Mouse (Mus musculus) limb, embryonic 11.5 days (tissue): ENCODE data around the gene Camta2. TPM values are rescaled to one million over a fixed set of nuclear protein-coding genes. Genes with fewer than 3 reads are reported as not detected.

Source experiments
- ATAC-seq: fragments of 200-750 bp; cut with Nextera tagmentation; 2 replicates; pipeline ENCODE4 v1.8.0; 2017; ENCODE audit warnings: low read depth; ENCODE audit not compliant: insufficient number of reproducible peaks, low FRiP score, low TSS enrichment
- DNase-seq: peaks from one replicate; pipeline ENCODE4 v3.0.0-alpha.2; 2015; ENCODE audit warnings: low spot score
- H3K27ac ChIP-seq: fragments of 300-500 bp; sonication (generic); replicated peaks from 2 replicates; pipeline ENCODE4 v1.5.1; 2014; ENCODE audit warnings: low read depth, mild to moderate bottlenecking, low read length
- H3K27me3 ChIP-seq: fragments of 300-500 bp; sonication (generic); 2 replicates; pipeline ENCODE4 v1.6.1; 2014; ENCODE audit warnings: mild to moderate bottlenecking, low read length, mixed read lengths; ENCODE audit not compliant: control insufficient read depth, insufficient read depth
- H3K36me3 ChIP-seq: fragments of 300-500 bp; sonication (generic); 2 replicates; pipeline ENCODE4 v1.6.1; 2014; ENCODE audit warnings: mild to moderate bottlenecking, low read length, moderate library complexity, mixed read lengths; ENCODE audit not compliant: control insufficient read depth, insufficient read depth
- H3K4me1 ChIP-seq: fragments of 300-500 bp; sonication (generic); 2 replicates; pipeline ENCODE4 v1.6.1; 2014; ENCODE audit warnings: low read length, mixed read lengths; ENCODE audit not compliant: control insufficient read depth, insufficient read depth
- H3K4me2 ChIP-seq: fragments of 300-500 bp; sonication (generic); 2 replicates; pipeline ENCODE4 v1.6.1; 2014; ENCODE audit warnings: low read depth, mild to moderate bottlenecking, moderate library complexity; ENCODE audit not compliant: severe bottlenecking
- H3K4me3 ChIP-seq: fragments of 300-500 bp; sonication (generic); 2 replicates; pipeline ENCODE4 v1.5.1; 2014; ENCODE audit warnings: low read depth, low read length
- H3K9ac ChIP-seq: fragments of 300-500 bp; sonication (generic); 2 replicates; pipeline ENCODE4 v1.6.1; 2014; ENCODE audit warnings: mild to moderate bottlenecking, low read length
- H3K9me3 ChIP-seq: fragments of 300-500 bp; sonication (generic); 2 replicates; pipeline ENCODE4 v1.6.1; 2016; ENCODE audit warnings: low read length; ENCODE audit not compliant: control insufficient read depth
- WGBS: fragments of 180-500 bp; shearing (Covaris S2); extraction: QIAGEN DNeasy Blood & Tissue Kit; methylation state at CpG from one replicate; pipeline ENCODE4 v1.1.7; 2014; 5-methylcytosine and 5-hydroxymethylcytosine counted together
- polyA plus RNA-seq: library from polyadenylated mRNA; unstranded; fragments of >200 nt; fragmentation: Nextera tagmentation; extraction: Ambion mirVana; gene quantifications from 2 replicates; pipeline ENCODE4 v1.2.1, GENCODE M21; 2014

Camta2 gene
- polyA plus RNA-seq, 1 experiment from 2014 or later, result 8.2 TPM

DNA sequence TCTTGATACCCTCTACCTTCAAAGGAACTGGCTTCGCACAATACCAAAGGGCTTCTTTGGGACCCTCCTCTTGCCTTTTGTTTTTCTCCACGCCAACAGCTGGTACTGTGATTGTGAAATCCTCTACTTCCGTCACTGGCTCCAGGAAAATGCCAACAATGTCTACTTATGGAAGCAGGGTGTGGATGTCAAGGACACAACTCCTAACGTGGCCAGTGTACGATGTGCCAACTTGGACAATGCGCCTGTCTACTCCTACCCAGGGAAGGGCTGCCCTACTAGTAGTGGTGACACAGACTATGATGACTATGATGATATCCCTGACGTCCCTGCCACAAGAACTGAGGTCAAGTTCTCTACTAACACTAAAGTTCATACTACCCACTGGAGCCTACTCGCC is 47.9 kb downstream of the Camta2 start:
- no peak overlapping the region for H3K4me3 ChIP-seq
- H3K27ac ChIP-seq, result no peak overlapping the region
- ATAC-seq (no peak), DNase-seq (no peak)
- H3K36me3 ChIP-seq, result peaks cover 9% of the 10 kb centered on the region
- no peaks in the 10 kb centered on the region for H3K27me3 ChIP-seq
- H3K4me2 ChIP-seq, result no peak overlapping the region
- H3K9ac ChIP-seq, result no peak overlapping the region
- no peaks in the 10 kb centered on the region for H3K4me1 ChIP-seq
- H3K9me3 ChIP-seq, result no peaks in the 10 kb centered on the region
- 90% methylated on average over 8 of the region's 8 CpGs for WGBS

DNA sequence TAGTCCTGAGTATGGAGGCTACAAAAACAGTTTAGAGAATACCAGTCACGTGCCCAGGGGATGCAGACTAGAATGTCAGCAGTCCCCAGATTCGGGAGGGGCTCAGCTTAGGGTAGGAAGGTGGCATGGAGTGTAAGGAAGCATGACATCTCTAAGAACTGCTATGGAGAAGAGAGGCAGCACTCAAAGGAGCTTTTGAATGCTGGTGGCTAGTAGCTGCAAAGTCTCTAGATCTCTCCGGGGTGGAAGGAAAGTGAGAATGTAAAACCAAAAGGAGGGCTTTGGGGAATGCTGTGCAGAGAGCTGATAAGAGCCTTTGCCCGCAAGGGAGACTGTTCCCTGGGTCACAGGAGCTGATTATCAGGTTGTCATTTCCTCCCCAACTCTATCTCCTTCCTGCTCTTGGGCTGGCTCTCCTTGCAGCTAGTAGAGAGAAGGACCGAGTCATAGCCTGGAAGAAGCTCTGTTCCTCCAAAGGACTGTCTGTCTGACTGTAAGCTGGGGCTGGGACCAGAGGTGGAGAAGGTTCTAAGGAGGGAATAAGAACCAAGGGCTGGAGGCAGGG is 49.1 kb downstream of the Camta2 start, which contains the start of gene Gp1ba:
TSS of gene Gp1ba (plus strand) at position 409 of the 565 bp plus-strand sequence.
- Histone ChIP-seq H3K9me3 (no peaks in the 10 kb centered on the region), H3K4me1 (no peaks in the 10 kb centered on the region), H3K27me3 (no peaks in the 10 kb centered on the region), H3K36me3 (no peaks in the 10 kb centered on the region), H3K27ac (no peak within 1 kb of the TSS), H3K9ac (no peak within 1 kb of the TSS), H3K4me3 (no peak within 1 kb of the TSS), H3K4me2 (no peak within 1 kb of the TSS)
- no peak for ATAC-seq
- WGBS, result 47% methylated on average over 5 of the region's 5 CpGs
- no peak for DNase-seq

DNA sequence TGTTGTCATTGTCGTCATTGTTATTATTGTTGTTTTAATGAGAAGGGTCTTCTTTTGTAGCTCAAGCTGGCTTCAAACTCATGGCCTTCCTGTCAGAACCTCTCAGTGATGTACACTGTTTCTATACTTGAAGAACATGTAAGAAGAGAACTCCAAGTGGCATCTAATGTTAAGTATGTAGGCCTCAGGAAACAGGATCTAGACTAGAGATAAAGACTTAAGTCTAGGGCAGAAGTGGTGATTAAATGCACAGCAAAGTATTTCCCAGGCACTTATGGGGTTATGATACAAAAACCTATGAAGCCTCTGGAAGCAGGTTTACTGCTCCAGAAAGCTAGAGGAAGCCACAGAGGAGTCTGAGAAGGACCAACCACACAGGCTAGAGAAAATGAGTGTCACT is 49.6 kb downstream of the Camta2 start:
- H3K9ac ChIP-seq, result no peak overlapping the region
- DNase-seq (no peak), ATAC-seq (no peak)
- H3K4me3 ChIP-seq, result no peak overlapping the region
- H3K4me1 ChIP-seq, result no peaks in the 10 kb centered on the region
- H3K4me2 ChIP-seq, result no peak overlapping the region
- no peak overlapping the region for H3K27ac ChIP-seq
- no peaks in the 10 kb centered on the region for H3K36me3 ChIP-seq
- no peaks in the 10 kb centered on the region for H3K27me3 ChIP-seq
- 89% methylated on average over 1 of the region's 1 CpGs for WGBS
- H3K9me3 ChIP-seq, result no peaks in the 10 kb centered on the region

DNA sequence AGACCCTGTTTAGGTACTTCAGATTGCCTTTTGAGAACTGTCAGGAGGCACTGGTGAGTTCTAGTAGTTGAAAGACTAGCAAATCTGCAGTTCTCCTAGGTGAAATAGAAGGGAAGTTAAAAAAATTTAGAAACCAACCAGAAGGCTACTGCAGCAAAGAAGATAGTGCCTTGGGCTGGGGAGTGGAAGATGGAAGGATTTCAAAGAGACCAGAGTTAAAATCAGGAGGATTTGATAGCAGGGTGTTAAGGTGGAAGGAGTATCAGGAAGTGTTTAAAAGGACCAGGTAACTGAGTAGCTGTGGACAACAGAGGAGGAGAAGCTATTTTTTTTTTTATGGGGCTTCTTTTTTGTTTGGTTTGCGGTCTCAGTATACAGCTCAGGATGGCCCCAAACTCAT is 50.1 kb downstream of the Camta2 start:
- no peaks in the 10 kb centered on the region for H3K9me3 ChIP-seq
- ATAC-seq, result no peak

DNA sequence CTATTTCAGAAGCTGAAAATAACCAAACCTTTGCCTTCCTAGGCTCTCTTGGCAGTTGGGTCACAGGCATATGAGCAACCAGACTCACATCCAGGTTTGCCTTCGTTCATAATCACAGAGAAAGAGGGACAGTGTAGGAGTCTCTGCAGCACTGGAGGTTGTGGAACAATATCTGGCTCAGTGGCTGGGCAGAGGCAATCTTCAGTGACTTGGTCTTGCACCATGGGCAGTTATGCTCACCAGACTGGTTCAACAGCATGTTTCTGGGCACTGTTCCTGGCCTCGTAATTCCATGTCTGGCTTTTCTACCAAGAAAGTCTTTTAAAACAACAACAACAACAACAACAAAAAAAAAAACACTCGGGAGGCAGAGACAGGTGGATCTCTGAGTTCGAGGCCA is 52.3 kb downstream of the Camta2 start:
- H3K27ac ChIP-seq, result no peak overlapping the region
- H3K9me3 ChIP-seq, result no peaks in the 10 kb centered on the region
- H3K4me3 ChIP-seq, result no peak overlapping the region
- H3K27me3 ChIP-seq, result no peaks in the 10 kb centered on the region
- H3K36me3 ChIP-seq, result no peaks in the 10 kb centered on the region
- H3K4me1 ChIP-seq, result no peaks in the 10 kb centered on the region
- no peak for DNase-seq
- no peak for ATAC-seq
- 85% methylated on average over 4 of the region's 4 CpGs for whole genome bisulfite sequencing
- no peak overlapping the region for H3K9ac ChIP-seq
- no peak overlapping the region for H3K4me2 ChIP-seq

More for the DNA sequence above, 50.1 kb downstream of the Camta2 start:
- Histone ChIP-seq H3K27me3 (no peaks in the 10 kb centered on the region), H3K9ac (no peak overlapping the region), H3K27ac (no peak overlapping the region), H3K36me3 (no peaks in the 10 kb centered on the region), H3K4me2 (no peak overlapping the region), H3K4me3 (no peak overlapping the region), H3K4me1 (no peaks in the 10 kb centered on the region)
- no peak for DNase-seq
- whole genome bisulfite sequencing, result 79% methylated on average over 1 of the region's 1 CpGs

DNA sequence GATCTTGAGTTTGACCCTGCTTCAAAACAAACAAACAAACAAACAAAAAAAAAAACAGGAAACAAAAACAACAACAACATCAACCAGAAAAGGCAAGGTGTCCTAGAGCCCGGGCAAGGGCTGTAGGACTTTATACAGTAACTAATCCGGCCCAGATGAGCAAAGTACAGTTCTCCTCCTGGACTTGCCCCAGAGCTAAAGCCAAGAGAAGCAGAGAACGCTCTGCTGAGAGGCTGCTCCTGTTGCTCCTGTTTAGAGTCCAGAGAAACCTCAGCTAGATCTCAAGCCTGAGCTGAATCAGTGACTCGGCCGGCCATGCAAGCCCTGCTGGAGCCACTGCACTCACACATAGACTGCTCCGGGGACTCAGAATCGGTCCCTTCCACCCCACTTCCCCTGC is 57.8 kb downstream of the Camta2 start:
- no peak for DNase-seq
- WGBS, result 69% methylated on average over 7 of the region's 7 CpGs
- H3K4me2 ChIP-seq, result no peak overlapping the region
- H3K4me3 ChIP-seq, result no peak overlapping the region
- no peak overlapping the region for H3K27ac ChIP-seq
- no peaks in the 10 kb centered on the region for H3K9me3 ChIP-seq
- ATAC-seq, result no peak
- H3K27me3 ChIP-seq, result no peaks in the 10 kb centered on the region
- no peaks in the 10 kb centered on the region for H3K36me3 ChIP-seq
- H3K4me1 ChIP-seq, result no peaks in the 10 kb centered on the region
- H3K9ac ChIP-seq, result no peak overlapping the region

DNA sequence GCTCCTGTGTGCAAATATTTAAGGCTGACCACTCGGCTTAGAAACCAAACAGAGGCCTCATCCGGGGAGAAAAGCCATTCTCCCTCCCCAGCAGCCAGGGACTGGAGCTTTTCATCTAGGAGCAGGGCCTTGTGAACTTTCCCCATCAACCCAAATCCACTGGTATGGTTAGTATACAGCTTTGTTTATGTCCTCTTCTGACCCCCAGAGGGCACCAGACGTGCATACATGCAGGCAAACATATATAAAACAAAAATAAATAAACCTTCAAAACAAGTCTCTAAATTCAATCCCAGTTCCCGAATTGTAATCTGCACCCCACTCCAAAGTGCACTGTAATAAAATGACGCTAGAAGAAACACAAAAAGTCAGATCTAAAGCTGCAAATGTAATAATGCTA is 58.3 kb downstream of the Camta2 start:
- Histone ChIP-seq H3K9ac (no peak overlapping the region), H3K27ac (no peak overlapping the region), H3K4me3 (no peak overlapping the region), H3K27me3 (no peaks in the 10 kb centered on the region), H3K9me3 (no peaks in the 10 kb centered on the region), H3K4me1 (no peaks in the 10 kb centered on the region), H3K36me3 (no peaks in the 10 kb centered on the region), H3K4me2 (no peak overlapping the region)
- ATAC-seq (no peak), DNase-seq (no peak)
- 54% methylated on average over 5 of the region's 5 CpGs for WGBS

DNA sequence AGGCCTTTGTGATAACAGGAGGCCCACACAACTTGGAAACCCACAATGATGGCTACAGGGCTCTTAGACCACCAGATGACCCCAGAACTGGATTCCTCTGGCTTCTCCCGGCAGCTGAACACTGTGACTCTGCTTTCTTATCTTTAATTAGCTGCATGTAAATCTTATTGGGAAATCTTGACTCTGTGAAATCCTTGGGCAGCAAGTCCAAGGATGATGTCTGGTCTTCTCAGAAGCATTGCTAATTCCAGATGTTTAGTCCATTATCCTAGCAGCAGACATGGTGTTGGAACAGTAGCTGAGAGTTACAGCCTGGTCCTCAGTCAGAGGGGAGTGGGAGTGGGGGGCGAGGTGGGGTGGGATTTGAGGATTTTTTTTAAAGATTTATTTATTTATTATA is 59.5 kb downstream of the Camta2 start:
- H3K9ac ChIP-seq, result no peak overlapping the region
- H3K4me3 ChIP-seq, result no peak overlapping the region
- 73% methylated on average over 2 of the region's 2 CpGs for WGBS
- ATAC-seq (no peak), DNase-seq (no peak)
- H3K4me2 ChIP-seq, result no peak overlapping the region
- H3K27ac ChIP-seq, result no peak overlapping the region
- H3K27me3 ChIP-seq, result no peaks in the 10 kb centered on the region
- H3K4me1 ChIP-seq, result no peaks in the 10 kb centered on the region
- H3K9me3 ChIP-seq, result no peaks in the 10 kb centered on the region
- no peaks in the 10 kb centered on the region for H3K36me3 ChIP-seq

DNA sequence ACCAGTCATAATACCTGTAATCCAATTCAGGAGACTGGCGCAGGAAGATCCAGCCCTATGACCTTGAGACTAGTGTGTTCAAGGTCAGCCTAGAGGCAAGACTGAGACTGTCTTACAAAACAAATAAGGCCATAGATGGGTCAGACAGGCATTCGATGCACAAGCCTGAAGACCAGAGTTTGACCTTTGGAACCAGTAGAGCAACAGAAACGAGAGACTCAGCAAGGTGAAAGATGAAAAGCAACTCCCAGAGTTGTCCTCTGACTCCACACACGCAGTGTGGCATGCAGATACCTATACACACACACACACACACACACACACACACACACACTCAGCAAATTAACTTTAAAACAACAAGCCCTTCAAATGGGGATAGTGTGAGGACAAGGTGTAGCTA is 61.0 kb downstream of the Camta2 start:
- Histone ChIP-seq H3K4me2 (no peak overlapping the region), H3K4me3 (no peak overlapping the region), H3K9me3 (no peaks in the 10 kb centered on the region)

More for the DNA sequence above, 61.0 kb downstream of the Camta2 start:
- no peak for DNase-seq
- no peak overlapping the region for H3K9ac ChIP-seq
- no peaks in the 10 kb centered on the region for H3K27me3 ChIP-seq
- WGBS, result 73% methylated on average over 4 of the region's 4 CpGs
- H3K4me1 ChIP-seq, result no peaks in the 10 kb centered on the region
- H3K27ac ChIP-seq, result no peak overlapping the region
- no peaks in the 10 kb centered on the region for H3K36me3 ChIP-seq
- ATAC-seq, result no peak
